Mouse (Mus musculus): ENCODE data around the gene Yod1.
A peak's percentile ranks its signal among the peaks of the same experiment; 100 is the strongest.

Yod1 gene

GRCm38 (mm10) chr1:130703613-130704012 lies 13.5 kb upstream of the Yod1 start:
- no peaks in the 10 kb centered on the region for H3K4me1 ChIP-seq (replicated peaks; ENCODE audit: low read depth, low read length)
- no peaks in the 10 kb centered on the region for H3K27me3 ChIP-seq (ENCODE audit: insufficient read depth, low read length)
- no peak overlapping the region for H3K4me3 ChIP-seq (replicated peaks; ENCODE audit: low read length)
- 0 out of 2 replicates have a peak, but pooled peaks cover 4% of the 10 kb centered on the region for H3K9me3 ChIP-seq (ENCODE audit: low read length)
- TF ChIP-seq POU5F1 (IDR thresholded peaks at IDR 0.05; ENCODE audit: borderline replicate concordance, low read length) = no peak
- TF ChIP-seq CTCF (conservative IDR thresholded peaks at IDR 0.05; ENCODE audit: low read length) = no peak
- no peak for TF ChIP-seq NANOG (IDR thresholded peaks at IDR 0.05; ENCODE audit: borderline replicate concordance, low read length)
- H3K36me3 ChIP-seq (ENCODE audit: insufficient read depth, low read length) = peaks cover 62% of the 10 kb centered on the region

- peaks cover 11% of the 10 kb centered on the region; the same call in 1 of the 2 replicates for H3K4me1 ChIP-seq (replicated peaks; ENCODE audit: low read depth, low read length)
- no peak for TF ChIP-seq POU5F1 (IDR thresholded peaks at IDR 0.05; ENCODE audit: borderline replicate concordance, low read length)
- no peaks in the 10 kb centered on the region for H3K9me3 ChIP-seq (ENCODE audit: low read length)
- H3K27me3 ChIP-seq (ENCODE audit: insufficient read depth, low read length) = peaks cover 22% of the 10 kb centered on the region
- no peak overlapping the region for H3K4me3 ChIP-seq (replicated peaks; ENCODE audit: low read length)
- peaks cover 15% of the 10 kb centered on the region for H3K36me3 ChIP-seq (ENCODE audit: insufficient read depth, low read length)
Measured at GRCm38 (mm10) chr1:130710283-130711080, 6.6 kb upstream of the Yod1 start.

GRCm38 (mm10) chr1:130714046-130714445 lies 3.1 kb upstream of the Yod1 start:
- Histone ChIP-seq H3K4me1 (replicated peaks; ENCODE audit: low read depth, low read length) (peaks cover 31% of the 10 kb centered on the region), H3K9me3 (ENCODE audit: low read length) (no peaks in the 10 kb centered on the region), H3K27me3 (ENCODE audit: insufficient read depth, low read length) (peaks cover 22% of the 10 kb centered on the region), H3K36me3 (ENCODE audit: insufficient read depth, low read length) (peaks cover 6% of the 10 kb centered on the region), H3K4me3 (replicated peaks; ENCODE audit: low read length) (no peak overlapping the region)
- TF ChIP-seq CTCF (conservative IDR thresholded peaks at IDR 0.05; ENCODE audit: low read length) = no peak
- TF ChIP-seq NANOG (IDR thresholded peaks at IDR 0.05; ENCODE audit: borderline replicate concordance, low read length) = no peak

GRCm38 (mm10) chr1:130715561-130716217 lies 1.4 kb upstream of the Yod1 start, which contains the start of gene Gm29427:
Gm29427 (minus strand) TSS chr1:130715799.
- Histone ChIP-seq H3K36me3 (ENCODE audit: insufficient read depth, low read length) (peaks cover 16% of the 10 kb centered on the region), H3K4me3 (replicated peaks; ENCODE audit: low read length) (peak within 1 kb of the TSS; percentile 95), H3K27me3 (ENCODE audit: insufficient read depth, low read length) (peaks cover 22% of the 10 kb centered on the region), H3K4me1 (replicated peaks; ENCODE audit: low read depth, low read length) (peaks cover 26% of the 10 kb centered on the region), H3K9me3 (ENCODE audit: low read length) (no peaks in the 10 kb centered on the region)
- TF ChIP-seq CTCF (conservative IDR thresholded peaks at IDR 0.05; ENCODE audit: low read length) (no peak), POU5F1 (IDR thresholded peaks at IDR 0.05; ENCODE audit: borderline replicate concordance, low read length) (no peak), NANOG (IDR thresholded peaks at IDR 0.05; ENCODE audit: borderline replicate concordance, low read length) (no peak)

GRCm38 (mm10) chr1:130716218-130716512 lies 962 bp upstream of the Yod1 start:
- Histone ChIP-seq H3K9me3 (ENCODE audit: low read length) (no peaks in the 10 kb centered on the region), H3K4me3 (replicated peaks; ENCODE audit: low read length) (peak overlapping the region; percentile 95), H3K27me3 (ENCODE audit: insufficient read depth, low read length) (peaks cover 22% of the 10 kb centered on the region), H3K36me3 (ENCODE audit: insufficient read depth, low read length) (peaks cover 16% of the 10 kb centered on the region), H3K4me1 (replicated peaks; ENCODE audit: low read depth, low read length) (peaks cover 25% of the 10 kb centered on the region)
- TF ChIP-seq CTCF (conservative IDR thresholded peaks at IDR 0.05; ENCODE audit: low read length) (no peak), POU5F1 (IDR thresholded peaks at IDR 0.05; ENCODE audit: borderline replicate concordance, low read length) (no peak), NANOG (IDR thresholded peaks at IDR 0.05; ENCODE audit: borderline replicate concordance, low read length) (no peak)

- no peaks in the 10 kb centered on the region for H3K9me3 ChIP-seq (ENCODE audit: low read length)
- H3K4me3 ChIP-seq (replicated peaks; ENCODE audit: low read length) = peak overlapping the region; percentile 95
- peaks cover 22% of the 10 kb centered on the region for H3K27me3 ChIP-seq (ENCODE audit: insufficient read depth, low read length)
- peaks cover 16% of the 10 kb centered on the region for H3K36me3 ChIP-seq (ENCODE audit: insufficient read depth, low read length)
- peaks cover 25% of the 10 kb centered on the region for H3K4me1 ChIP-seq (replicated peaks; ENCODE audit: low read depth, low read length)
- TF ChIP-seq CTCF (conservative IDR thresholded peaks at IDR 0.05; ENCODE audit: low read length) (no peak), NANOG (IDR thresholded peaks at IDR 0.05; ENCODE audit: borderline replicate concordance, low read length) (no peak), POU5F1 (IDR thresholded peaks at IDR 0.05; ENCODE audit: borderline replicate concordance, low read length) (no peak)
Measured at GRCm38 (mm10) chr1:130716513-130717290, 425 bp upstream of the Yod1 start.

GRCm38 (mm10) chr1:130724206-130724605 lies 7.1 kb downstream of the Yod1 start:
- H3K4me1 ChIP-seq (replicated peaks; ENCODE audit: low read depth, low read length) = 0 out of 2 replicates have a peak, but pooled peaks cover 5% of the 10 kb centered on the region
- H3K27me3 ChIP-seq (ENCODE audit: insufficient read depth, low read length) = no peaks in the 10 kb centered on the region
- no peak overlapping the region for H3K4me3 ChIP-seq (replicated peaks; ENCODE audit: low read length)
- no peak for TF ChIP-seq NANOG (IDR thresholded peaks at IDR 0.05; ENCODE audit: borderline replicate concordance, low read length)
- H3K36me3 ChIP-seq (ENCODE audit: insufficient read depth, low read length) = peaks cover 8% of the 10 kb centered on the region
- no peaks in the 10 kb centered on the region for H3K9me3 ChIP-seq (ENCODE audit: low read length)

GRCm38 (mm10) chr1:130726396-130726795 lies 9.3 kb downstream of the Yod1 start:
- peaks cover 11% of the 10 kb centered on the region for H3K4me1 ChIP-seq (replicated peaks; ENCODE audit: low read depth, low read length)
- H3K9me3 ChIP-seq (ENCODE audit: low read length) = no peaks in the 10 kb centered on the region
- H3K4me3 ChIP-seq (replicated peaks; ENCODE audit: low read length) = no peak overlapping the region
- TF ChIP-seq NANOG (IDR thresholded peaks at IDR 0.05; ENCODE audit: borderline replicate concordance, low read length) (no peak), POU5F1 (IDR thresholded peaks at IDR 0.05; ENCODE audit: borderline replicate concordance, low read length) (no peak), CTCF (conservative IDR thresholded peaks at IDR 0.05; ENCODE audit: low read length) (no peak)
- H3K27me3 ChIP-seq (ENCODE audit: insufficient read depth, low read length) = no peaks in the 10 kb centered on the region
- H3K36me3 ChIP-seq (ENCODE audit: insufficient read depth, low read length) = no peaks in the 10 kb centered on the region
